Mouse (Mus musculus) CH12.LX (cell line): ENCODE measurements around the gene Olfr718-ps1. TPM values are rescaled to one million over a fixed set of nuclear protein-coding genes. Genes with fewer than 3 reads are reported as not detected.

ENCODE experiments used
- DNase-seq: peaks from one replicate; pipeline ENCODE4 v3.0.0-alpha.2; 2013; ENCODE audit errors: extremely low read depth
- H3K27ac ChIP-seq: 2 replicates; pipeline ENCODE4 v1.5.1; 2012; ENCODE audit warnings: low read depth, mild to moderate bottlenecking, control low read depth, moderate library complexity; ENCODE audit not compliant: insufficient read depth
- H3K27me3 ChIP-seq: replicated peaks from 2 replicates; pipeline ENCODE3; 2012; ENCODE audit warnings: inconsistent platforms
- H3K36me3 ChIP-seq, 2 experiments: replicated peaks in 1 of 2; 2 replicates each; pipeline versions ENCODE3 to v1.6.1; 2012; ENCODE audit warnings: inconsistent platforms in 1 of 2, low read length in 1 of 2, mild to moderate bottlenecking in 1 of 2, mixed read lengths in 1 of 2, moderate library complexity in 1 of 2; ENCODE audit not compliant: control insufficient read depth in 1 of 2, insufficient read depth in 1 of 2
- H3K4me1 ChIP-seq, 2 experiments: 2 replicates each; pipeline ENCODE4 v1.6.1; 2012; ENCODE audit warnings: inconsistent platforms in 1 of 2, moderate library complexity in 1 of 2; ENCODE audit not compliant: insufficient read depth in 2 of 2, control insufficient read depth in 1 of 2
- H3K4me2 ChIP-seq: 2 replicates; pipeline ENCODE4 v1.6.1; 2012; ENCODE audit warnings: low read depth, mild to moderate bottlenecking, control low read depth; ENCODE audit not compliant: poor library complexity, insufficient read depth, severe bottlenecking
- H3K4me3 ChIP-seq, 3 experiments: fragments of 150-350 bp in 1 of 3; sonication (generic) in 1 of 3; replicated peaks in 1 of 3; 2 replicates each; pipeline versions ENCODE3 to v1.5.1; 2011 to 2012; ENCODE audit warnings: low read depth in 2 of 3, low read length in 2 of 3, mild to moderate bottlenecking in 2 of 3, moderate library complexity in 2 of 3, control low read depth in 1 of 3, improper control_type of control experiment in 1 of 3, inconsistent platforms in 1 of 3, mixed read lengths in 1 of 3; ENCODE audit not compliant: poor library complexity in 1 of 3
- H3K79me2 ChIP-seq: replicated peaks from 2 replicates; pipeline ENCODE4 v1.6.1; 2012; ENCODE audit warnings: mild to moderate bottlenecking, moderate library complexity; ENCODE audit not compliant: control insufficient read depth, poor library complexity, insufficient read depth, severe bottlenecking; ENCODE audit errors: extremely low read depth
- H3K9ac ChIP-seq: 2 replicates; pipeline ENCODE4 v1.6.1; 2012; ENCODE audit warnings: low read depth, mild to moderate bottlenecking, control low read depth, moderate library complexity; ENCODE audit not compliant: insufficient read depth
- H3K9me3 ChIP-seq: replicated peaks from 2 replicates; pipeline ENCODE3; 2012; ENCODE audit warnings: low read length, inconsistent platforms, mixed read lengths
- BHLHE40 ChIP-seq: IDR thresholded peaks from 2 replicates; pipeline ENCODE4 v1.6.1; 2011; ENCODE audit warnings: mild to moderate bottlenecking, low read depth, low read length, improper control_type of control experiment
- CHD2 ChIP-seq: IDR thresholded peaks from 2 replicates; pipeline ENCODE4 v1.6.1; 2011; ENCODE audit warnings: low read length, improper control_type of control experiment
- CTCF ChIP-seq, 2 experiments: IDR thresholded peaks in 1 of 2; conservative IDR thresholded peaks in 1 of 2; 2 replicates each; pipeline ENCODE4 v1.5.1; 2011 to 2012; ENCODE audit warnings: low read depth in 2 of 2, low read length in 2 of 2, improper control_type of control experiment in 1 of 2, inconsistent platforms in 1 of 2, mild to moderate bottlenecking in 1 of 2, moderate library complexity in 1 of 2
- E2F4 ChIP-seq: IDR thresholded peaks from 2 replicates; pipeline ENCODE4 v1.6.1; 2011; ENCODE audit warnings: low read depth, low read length, improper control_type of control experiment; ENCODE audit not compliant: insufficient replicate concordance
- ELF1 ChIP-seq: IDR thresholded peaks from 2 replicates; pipeline ENCODE4 v1.6.1; 2014; ENCODE audit warnings: low read depth, mild to moderate bottlenecking, inconsistent platforms, low read length, improper control_type of control experiment
- EP300 ChIP-seq: IDR thresholded peaks from 2 replicates; pipeline ENCODE4 v1.6.1; 2011; ENCODE audit warnings: low read length, improper control_type of control experiment
- JUND ChIP-seq: conservative IDR thresholded peaks from 2 replicates; pipeline ENCODE4 v1.6.1; 2011; ENCODE audit warnings: low read depth, low read length, improper control_type of control experiment
- MEF2A ChIP-seq: IDR thresholded peaks from 2 replicates; pipeline ENCODE4 v1.6.1; 2014; ENCODE audit warnings: low read depth, mild to moderate bottlenecking, inconsistent platforms, low read length, improper control_type of control experiment, borderline replicate concordance
- MYC ChIP-seq: IDR thresholded peaks from 2 replicates; pipeline ENCODE4 v1.6.1; 2011; ENCODE audit warnings: low read depth, mild to moderate bottlenecking, improper control_type of control experiment, low read length
- POLR2A ChIP-seq: IDR thresholded peaks from 2 replicates; pipeline ENCODE4 v1.6.1; 2011; ENCODE audit warnings: low read depth, mild to moderate bottlenecking, improper control_type of control experiment, low read length
- RAD21 ChIP-seq: IDR thresholded peaks from 2 replicates; pipeline ENCODE4 v1.6.1; 2011; ENCODE audit warnings: low read depth, mild to moderate bottlenecking, low read length, improper control_type of control experiment, moderate library complexity
- RCOR1 ChIP-seq: conservative IDR thresholded peaks from 2 replicates; pipeline ENCODE4 v1.6.1; 2012; ENCODE audit warnings: low read depth, mild to moderate bottlenecking, inconsistent platforms, low read length, improper control_type of control experiment
- SMC3 ChIP-seq: IDR thresholded peaks from 2 replicates; pipeline ENCODE4 v1.6.1; 2011; ENCODE audit warnings: low read depth, low read length, improper control_type of control experiment
- TCF12 ChIP-seq: IDR thresholded peaks from 2 replicates; pipeline ENCODE4 v1.6.1; 2014; ENCODE audit warnings: low read depth, mild to moderate bottlenecking, inconsistent platforms, low read length, improper control_type of control experiment
- UBTF ChIP-seq: IDR thresholded peaks from 2 replicates; pipeline ENCODE4 v1.6.1; 2012; ENCODE audit warnings: low read depth, mild to moderate bottlenecking, inconsistent platforms, low read length, improper control_type of control experiment, moderate library complexity
- ZC3H11A ChIP-seq: IDR thresholded peaks from 2 replicates; pipeline ENCODE4 v1.6.1; 2012; ENCODE audit warnings: low read depth, mild to moderate bottlenecking, inconsistent platforms, low read length, improper control_type of control experiment
- ZKSCAN1 ChIP-seq: IDR thresholded peaks from 2 replicates; pipeline ENCODE4 v1.6.1; 2012; ENCODE audit warnings: low read depth, inconsistent platforms, low read length, improper control_type of control experiment, borderline replicate concordance
- dilution Hi-C: fragments of 300-500 bp; cut with MboI; formaldehyde crosslinking; loops from 2 replicates; pipeline ENCODE4 v1.14.3; 2020; ENCODE audit warnings: low sequenced_read_pairs; ENCODE audit not compliant: extremely low pct_unique_long_range_greater_than_20kb, extremely low pct_ligation_motif_present
- in situ Hi-C: fragments of 300-500 bp; cut with MboI; formaldehyde crosslinking; loops from 3 replicates; pipeline ENCODE4 v1.14.3; 2019; ENCODE audit warnings: low sequenced_read_pairs, low pct_ligation_motif_present, low pct_unique_long_range_greater_than_20kb, mixed read lengths
- polyA plus RNA-seq: library from polyadenylated mRNA; unstranded; fragments of >175 nt; gene quantifications from 2 replicates; pipeline ENCODE4 v1.2.1, GENCODE M21; 2012; ENCODE audit warnings: low read depth; ENCODE audit not compliant: insufficient read length
- total RNA-seq, 2 experiments: library from RNA; depleted of rRNA; stranded (reverse); fragments of 300-350 nt in 1 of 2; fragments of >200 nt in 1 of 2; gene quantifications; 2 replicates each; pipeline ENCODE4 v1.2.3; 2012 to 2014

The Olfr718-ps1 gene
- total and polyA plus RNA-seq, 3 experiments = not detected

DNA sequence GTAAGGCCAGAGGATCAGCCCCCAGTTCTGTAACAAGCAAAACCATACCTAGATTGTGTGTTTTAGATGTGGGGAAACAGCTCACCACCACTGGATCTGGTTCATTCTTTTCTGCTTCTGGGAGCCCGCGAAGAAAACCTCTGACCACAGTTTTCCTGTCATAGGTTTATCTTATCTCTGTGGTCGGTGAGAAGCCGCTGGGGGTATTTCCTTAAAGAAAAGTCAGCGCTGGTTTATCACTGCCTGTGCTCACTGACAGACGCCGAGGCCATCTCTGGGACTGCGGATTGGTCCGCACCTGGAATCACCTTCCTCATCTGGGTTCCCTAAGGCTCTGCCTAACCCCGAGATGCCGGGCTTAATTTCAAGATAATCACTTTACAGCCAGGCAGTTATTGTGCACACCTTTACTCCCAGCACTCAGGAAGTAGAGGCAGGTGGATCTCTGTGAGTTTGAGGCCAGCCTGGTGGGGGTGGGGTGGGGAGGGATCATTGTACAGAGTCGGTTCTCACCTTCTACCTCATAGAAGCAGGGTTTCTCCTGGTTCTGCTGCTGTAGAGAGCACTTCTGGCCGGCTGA lies 14.4 kb downstream of the Olfr718-ps1 start:
- in situ Hi-C loops = no loop called here
- H3K4me2 ChIP-seq = no peak overlapping the region
- no peak overlapping the region for H3K4me3 ChIP-seq
- dilution Hi-C loops = no loop called here
- TF ChIP-seq EP300 (no peak), ZKSCAN1 (no peak), RCOR1 (no peak), MEF2A (no peak), UBTF (no peak), TCF12 (no peak), RAD21 (no peak), ZC3H11A (no peak), MYC (no peak), JUND (no peak), E2F4 (no peak), POLR2A (no peak)
- H3K9me3 ChIP-seq = peaks cover 4% of the 10 kb centered on the region
- H3K36me3 ChIP-seq = no peaks in the 10 kb centered on the region
- H3K27me3 ChIP-seq = no peaks in the 10 kb centered on the region
- H3K27ac ChIP-seq = no peak overlapping the region
- H3K4me1 ChIP-seq = peaks cover 0 to 11% of the 10 kb centered on the region in 2 experiments; a peak in 2 of 4 replicates
- no peaks in the 10 kb centered on the region for H3K79me2 ChIP-seq
- no peak for DNase-seq
- no peak overlapping the region for H3K9ac ChIP-seq

GRCm38 (mm10) chr5:143130342-143130741 lies 17.0 kb downstream of the Olfr718-ps1 start:
- dilution Hi-C loops = no loop called here
- H3K27ac ChIP-seq = no peak overlapping the region
- no peak overlapping the region for H3K4me3 ChIP-seq

More at GRCm38 (mm10) chr5:143130342-143130741, 17.0 kb downstream of the Olfr718-ps1 start:
- Histone ChIP-seq H3K27me3 (no peaks in the 10 kb centered on the region), H3K79me2 (no peaks in the 10 kb centered on the region), H3K9ac (no peak overlapping the region), H3K4me1 (peaks cover 0 to 11% of the 10 kb centered on the region in 2 experiments; a peak in 2 of 4 replicates), H3K36me3 (no peaks in the 10 kb centered on the region), H3K9me3 (peaks cover 4% of the 10 kb centered on the region), H3K4me2 (no peak overlapping the region)
- peak; percentile 31 for DNase-seq
- in situ Hi-C loops = no loop called here
- TF ChIP-seq BHLHE40 (no peak), RAD21 (peak; percentile 33), ELF1 (no peak), ZC3H11A (no peak), CTCF (conservative IDR thresholded peaks at IDR 0.05 in 1 of 2, IDR thresholded peaks at IDR 0.05 in 1 of 2; ENCODE audit: low read depth in 2 of 2, low read length in 2 of 2) (peak; percentile 26 to 53; a peak in 3 of 4 replicates), ZKSCAN1 (no peak), CHD2 (no peak), SMC3 (peak; percentile 14; the same call in 1 of the 2 replicates)
